Mouse (Mus musculus) heart, postnatal 36 days (tissue): ENCODE data around the gene Il34. TPM values are rescaled to one million over a fixed set of nuclear protein-coding genes. Genes with fewer than 3 reads are reported as not detected.

ENCODE experiments used
- total RNA-seq, 2 experiments: library from RNA; stranded (reverse); gene quantifications; 2 replicates each; pipeline ENCODE4 v1.2.3; 2021

Gene Il34
- total RNA-seq, 2 experiments from 2014 or later = 4.3 to 6.9 TPM

Other genes starting within 250 kb of the Il34 start
- gene Vac14, start 187.3 kb downstream of the Il34 start, total RNA-seq = 10 to 100 TPM; 14.7 to 16.8 TPM
- 10 to 100 TPM; 34.3 to 38.1 TPM for gene Mtss1l, start 84.4 kb downstream of the Il34 start, total RNA-seq
- 10 to 100 TPM; 74.3 to 78.3 TPM for gene Cog4, start 40.7 kb upstream of the Il34 start, total RNA-seq
- gene Sf3b3, start 40.9 kb upstream of the Il34 start, total RNA-seq = 10 to 100 TPM; 37.3 to 39.1 TPM
- gene Fuk, start 96.6 kb upstream of the Il34 start, total RNA-seq = 1 to 10 TPM; 4.1 to 4.7 TPM
- gene St3gal2, start 114.0 kb upstream of the Il34 start, total RNA-seq = 10 to 100 TPM; 27.5 to 28.3 TPM
- gene Ddx19a, start 191.9 kb upstream of the Il34 start, total RNA-seq = 10 to 100 TPM; 34.2 to 35.4 TPM
- 10 to 100 TPM; 11.1 to 11.7 TPM for gene Ddx19b, start 225.8 kb upstream of the Il34 start, total RNA-seq
- gene Aars, start 227.2 kb upstream of the Il34 start, total RNA-seq = 10 to 100 TPM; 31.9 to 32.3 TPM